Mouse (Mus musculus): ENCODE measurements around the gene Dcpp2. TPM values are rescaled to one million over a fixed set of nuclear protein-coding genes. Genes with fewer than 3 reads are reported as not detected.

The Dcpp2 gene
- polyA plus RNA-seq (2015; fragmentation: Nextera tagmentation; extraction: Ambion mirVana) = not detected in 2 replicates

DNA sequence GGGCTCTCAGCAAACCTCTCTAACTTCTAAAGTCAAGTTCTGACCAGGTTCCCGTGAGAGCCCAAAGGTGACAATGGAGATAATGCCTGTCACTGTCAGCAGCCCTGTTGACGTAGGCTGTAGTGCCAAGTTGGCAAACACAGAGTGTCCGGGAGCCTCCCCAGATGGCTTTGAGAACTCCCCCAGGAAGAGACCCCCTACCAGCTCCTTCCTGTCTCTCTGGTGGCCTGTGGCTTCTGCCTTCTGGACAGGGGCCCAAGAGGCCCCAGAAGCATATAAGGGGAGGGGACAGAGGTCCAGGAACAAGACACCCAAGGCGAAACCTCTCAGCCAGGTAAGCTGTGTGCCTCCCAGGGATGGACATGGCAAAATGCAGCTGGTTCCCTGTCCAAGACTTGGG is at the start of gene Dcpp2, which contains the start of gene Dcpp1:
TSS of gene Dcpp2 (plus strand) at position 305 of the 400 bp plus-strand sequence.
TSS of gene Dcpp1 (plus strand) at position 301 of the 400 bp plus-strand sequence.

DNA sequence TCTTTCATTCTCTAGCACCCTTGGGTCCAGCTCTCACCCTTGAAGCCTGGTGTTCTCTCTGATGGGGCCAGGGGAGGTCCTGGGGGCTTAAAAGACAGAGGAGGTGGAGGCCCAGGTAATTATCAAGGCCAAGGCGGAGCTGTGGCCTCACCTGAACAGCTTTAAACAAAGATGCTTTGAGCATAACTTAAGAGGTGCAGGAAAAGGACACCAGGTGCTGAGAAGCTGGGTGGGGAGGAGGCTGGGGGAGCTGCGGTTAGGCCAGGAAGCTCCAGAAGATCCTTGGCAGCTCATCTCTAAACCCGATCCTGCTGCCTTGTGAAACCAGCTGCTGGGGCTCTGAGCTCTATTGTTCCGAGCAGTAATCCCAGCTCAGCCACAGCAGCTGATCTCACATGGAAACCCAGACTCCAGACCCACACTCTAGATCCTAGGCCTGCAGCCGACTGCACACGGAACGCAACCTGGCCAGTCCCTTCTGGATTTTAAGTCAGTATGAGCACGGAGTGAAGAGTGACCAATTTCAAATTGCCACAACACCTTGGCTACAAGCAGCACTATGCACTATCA is 44.6 kb upstream of the Dcpp2 start, which contains the start of gene Prss33:
TSS of gene Prss33 (minus strand) at position 51 of the 570 bp plus-strand sequence.

DNA sequence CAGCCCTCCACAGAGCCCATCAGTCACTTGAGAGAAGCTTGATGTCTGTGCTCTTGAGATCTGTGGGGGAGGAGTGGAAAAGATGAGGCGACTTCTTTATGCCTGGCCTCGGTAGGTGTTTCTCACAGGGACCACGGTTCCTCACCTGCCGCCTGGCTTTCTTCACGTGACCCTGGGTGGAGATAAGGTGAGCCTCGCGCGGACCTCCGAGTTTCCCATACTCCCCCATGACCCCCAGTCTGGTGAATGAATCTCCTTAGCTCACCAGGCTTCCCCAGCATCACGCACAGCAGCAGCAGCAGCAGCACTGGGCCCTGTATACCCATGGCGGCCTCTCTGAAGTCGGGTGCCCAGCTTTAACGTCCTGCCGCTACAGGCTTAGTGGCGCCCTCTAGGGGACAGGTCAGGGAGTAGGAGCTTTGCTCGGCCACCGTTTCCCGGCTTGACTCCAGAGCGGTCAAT is 36.8 kb upstream of the Dcpp2 start, which contains the start of the genes Prss32 and Prss41:
TSS of gene Prss32 (plus strand) at position 44 of the 462 bp plus-strand sequence.
TSS of gene Prss41 (minus strand) at position 361 of the 462 bp plus-strand sequence.

DNA sequence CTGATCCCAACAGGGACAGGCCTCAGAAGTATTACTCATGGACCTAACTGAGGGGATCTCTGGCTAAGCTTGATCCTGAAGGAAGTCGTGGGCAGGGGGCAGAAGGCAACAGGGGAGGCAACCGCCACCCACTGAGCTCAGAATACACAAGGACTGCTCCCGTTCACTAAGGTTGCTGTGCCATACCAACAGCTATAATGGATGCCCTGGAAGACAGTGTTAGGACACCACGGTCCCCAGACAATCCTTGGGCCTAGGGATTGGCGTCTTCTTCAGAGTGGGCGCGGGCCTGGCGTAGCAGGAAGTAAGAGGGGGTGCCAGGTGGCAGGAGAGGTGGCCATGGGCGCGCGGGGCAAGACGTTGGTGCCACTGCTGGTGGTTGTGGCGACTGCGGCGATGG is 12.9 kb upstream of the Dcpp2 start, which contains the start of gene Prss21:
TSS of gene Prss21 (plus strand) at position 301 of the 400 bp plus-strand sequence.

DNA sequence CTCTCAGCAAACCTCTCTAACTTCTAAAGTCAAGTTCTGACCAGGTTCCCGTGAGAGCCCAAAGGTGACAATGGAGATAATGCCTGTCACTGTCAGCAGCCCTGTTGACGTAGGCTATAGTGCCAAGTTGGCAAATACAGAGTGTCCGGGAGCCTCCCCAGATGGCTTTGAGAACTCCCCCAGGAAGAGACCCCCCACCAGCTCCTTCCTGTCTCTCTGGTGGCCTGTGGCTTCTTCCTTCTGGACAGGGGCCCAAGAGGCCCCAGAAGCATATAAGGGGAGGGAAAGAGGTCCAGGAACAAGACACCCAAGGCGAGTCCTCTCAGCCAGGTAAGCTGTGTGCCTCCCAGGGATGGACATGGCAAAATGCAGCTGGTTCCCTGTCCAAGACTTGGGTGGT is 36.5 kb downstream of the Dcpp2 start, which contains the start of gene Dcpp3:
TSS of gene Dcpp3 (plus strand) at position 301 of the 400 bp plus-strand sequence.

DNA sequence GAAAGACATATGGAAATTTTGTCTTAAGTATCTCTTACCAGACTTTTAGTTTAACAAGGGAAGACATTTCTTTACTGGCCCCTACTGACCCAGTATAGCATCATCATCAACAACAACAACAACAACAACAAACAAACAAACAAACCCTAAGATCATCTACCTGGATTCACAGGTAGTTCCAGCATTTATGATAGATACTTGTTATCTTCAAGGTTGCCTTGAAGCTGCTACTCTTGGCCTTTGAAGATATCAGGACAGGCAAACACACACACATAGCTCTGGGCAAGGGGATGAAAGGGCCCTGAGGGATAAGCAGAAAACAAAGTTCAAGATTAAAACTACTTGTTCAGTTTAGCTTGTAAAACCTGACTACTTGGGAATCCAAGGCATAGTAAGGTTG is 60.7 kb downstream of the Dcpp2 start, which contains the start of gene Sbp:
TSS of gene Sbp (plus strand) at position 301 of the 400 bp plus-strand sequence.

Other genes starting within 250 kb of the Dcpp2 start
- 0.11 and 0.14 TPM in 2 replicates for gene Mmp25, start 235.6 kb upstream of the Dcpp2 start, polyA plus RNA-seq (2015; fragmentation: Nextera tagmentation; extraction: Ambion mirVana)
- gene Bicdl2, start 220.4 kb upstream of the Dcpp2 start, polyA plus RNA-seq (2015; fragmentation: Nextera tagmentation; extraction: Ambion mirVana) = 6.3 and 8.5 TPM in 2 replicates
- gene Hcfc1r1, start 207.3 kb upstream of the Dcpp2 start, polyA plus RNA-seq (2015; fragmentation: Nextera tagmentation; extraction: Ambion mirVana) = 272 and 288 TPM in 2 replicates
- 18.7 and 18.8 TPM in 2 replicates for gene Thoc6, start 207.0 kb upstream of the Dcpp2 start, polyA plus RNA-seq (2015; fragmentation: Nextera tagmentation; extraction: Ambion mirVana)
- 82.9 and 116 TPM in 2 replicates for gene Tnfrsf12a, start 203.4 kb upstream of the Dcpp2 start, polyA plus RNA-seq (2015; fragmentation: Nextera tagmentation; extraction: Ambion mirVana)
- gene Cldn6, start 201.6 kb upstream of the Dcpp2 start, polyA plus RNA-seq (2015; fragmentation: Nextera tagmentation; extraction: Ambion mirVana) = 0.15 and 0.33 TPM in 2 replicates
- not detected in 2 replicates for gene Cldn9, start 196.9 kb upstream of the Dcpp2 start, polyA plus RNA-seq (2015; fragmentation: Nextera tagmentation; extraction: Ambion mirVana)
- 0.04 TPM in 1 of 2 replicates, not detected in the other for gene 1520401A03Rik, start 158.1 kb upstream of the Dcpp2 start, polyA plus RNA-seq (2015; fragmentation: Nextera tagmentation; extraction: Ambion mirVana)
- gene Pkmyt1, start 154.5 kb upstream of the Dcpp2 start, polyA plus RNA-seq (2015; fragmentation: Nextera tagmentation; extraction: Ambion mirVana) = 19.7 and 21.9 TPM in 2 replicates
- gene Paqr4, start 140.0 kb upstream of the Dcpp2 start, polyA plus RNA-seq (2015; fragmentation: Nextera tagmentation; extraction: Ambion mirVana) = 21.7 and 28.3 TPM in 2 replicates
- 0.07 and 0.13 TPM in 2 replicates for gene Kremen2, start 135.0 kb upstream of the Dcpp2 start, polyA plus RNA-seq (2015; fragmentation: Nextera tagmentation; extraction: Ambion mirVana)
- gene Flywch1, start 109.3 kb upstream of the Dcpp2 start, polyA plus RNA-seq (2015; fragmentation: Nextera tagmentation; extraction: Ambion mirVana) = 26.5 and 28.3 TPM in 2 replicates
- 11.5 and 14.0 TPM in 2 replicates for gene Flywch2, start 94.8 kb upstream of the Dcpp2 start, polyA plus RNA-seq (2015; fragmentation: Nextera tagmentation; extraction: Ambion mirVana)
- 230 and 239 TPM in 2 replicates for gene Srrm2, start 90.3 kb upstream of the Dcpp2 start, polyA plus RNA-seq (2015; fragmentation: Nextera tagmentation; extraction: Ambion mirVana)
- 1,134 TPM in 2 replicates for gene Elob, start 51.7 kb upstream of the Dcpp2 start, polyA plus RNA-seq (2015; fragmentation: Nextera tagmentation; extraction: Ambion mirVana)
- not detected in 2 replicates for gene Prss33, start 44.8 kb upstream of the Dcpp2 start, polyA plus RNA-seq (2015; fragmentation: Nextera tagmentation; extraction: Ambion mirVana)
- 1.1 and 1.5 TPM in 2 replicates for gene Prss32, start 37.0 kb upstream of the Dcpp2 start, polyA plus RNA-seq (2015; fragmentation: Nextera tagmentation; extraction: Ambion mirVana)
- 0.12 TPM in 1 of 2 replicates, not detected in the other for gene Prss41, start 36.7 kb upstream of the Dcpp2 start, polyA plus RNA-seq (2015; fragmentation: Nextera tagmentation; extraction: Ambion mirVana)
- gene Prss21, start 12.8 kb upstream of the Dcpp2 start, polyA plus RNA-seq (2015; fragmentation: Nextera tagmentation; extraction: Ambion mirVana) = not detected in 2 replicates
- gene Dcpp1, start within 50 bp of the Dcpp2 start, polyA plus RNA-seq (2015; fragmentation: Nextera tagmentation; extraction: Ambion mirVana) = not detected in 2 replicates
- not detected in 2 replicates for gene Dcpp3, start 36.6 kb downstream of the Dcpp2 start, polyA plus RNA-seq (2015; fragmentation: Nextera tagmentation; extraction: Ambion mirVana)
- not detected in 2 replicates for gene Sbp, start 60.8 kb downstream of the Dcpp2 start, polyA plus RNA-seq (2015; fragmentation: Nextera tagmentation; extraction: Ambion mirVana)
- gene Sbpl, start 74.4 kb downstream of the Dcpp2 start, polyA plus RNA-seq (2015; fragmentation: Nextera tagmentation; extraction: Ambion mirVana) = not detected in 2 replicates
- 0.11 TPM in 1 of 2 replicates, not detected in the other for gene Prss30, start 99.7 kb downstream of the Dcpp2 start, polyA plus RNA-seq (2015; fragmentation: Nextera tagmentation; extraction: Ambion mirVana)
- 14.5 and 15.4 TPM in 2 replicates for gene Prss22, start 117.2 kb downstream of the Dcpp2 start, polyA plus RNA-seq (2015; fragmentation: Nextera tagmentation; extraction: Ambion mirVana)
- 22.4 and 23.8 TPM in 2 replicates for gene Prss27, start 157.3 kb downstream of the Dcpp2 start, polyA plus RNA-seq (2015; fragmentation: Nextera tagmentation; extraction: Ambion mirVana)
- 47.7 and 61.0 TPM in 2 replicates for gene Kctd5, start 192.6 kb downstream of the Dcpp2 start, polyA plus RNA-seq (2015; fragmentation: Nextera tagmentation; extraction: Ambion mirVana)

Data from urinary bladder, postnatal 0 days (tissue).